ENCODE assay signal across 23 mouse cellular contexts in genomic region chr7:102132395-102132794, GRCm38 (mm10). TPM values are rescaled to one million over a fixed set of nuclear protein-coding genes. Genes with fewer than 3 reads are reported as not detected.
DNase-seq lines count a peak whose midpoint lies in the region; ATAC-seq lines count a peak whose summit lies in the region.
"Had no signal": no experiment of that assay in that cellular context is flagged by ENCODE, and none has a peak within 500 bp of the region (broad histone marks: within the 10 kb centered on the region; RNA-seq: fewer than 3 reads in every experiment).

No protein-coding gene starts in this region.

- H3K27me3 ChIP-seq in kidney, embryonic 14.5 days (ENCODE audit: control insufficient read depth, insufficient read depth, low read length): no peaks in the 10 kb centered on the region
- H3K27me3 ChIP-seq: neural tube, embryonic 13.5 days; Patski had no signal

- no peak overlapping the region for H3K27ac ChIP-seq in kidney, embryonic 14.5 days (ENCODE audit: low read depth, low read length)
- H3K27ac ChIP-seq: forebrain, embryonic 10.5 days; neural tube, embryonic 13.5 days had no signal

- H3K4me1 ChIP-seq in kidney, embryonic 14.5 days (ENCODE audit: control insufficient read depth, insufficient read depth, low read length): no peaks in the 10 kb centered on the region
- H3K4me1 ChIP-seq: forebrain, embryonic 10.5 days; neural tube, embryonic 13.5 days had no signal

- no peaks in the 10 kb centered on the region for H3K9me3 ChIP-seq in kidney, embryonic 14.5 days (ENCODE audit: control insufficient read depth, low read length)
- H3K9me3 ChIP-seq: forebrain, embryonic 10.5 days; neural tube, embryonic 13.5 days had no signal

- peaks cover 87% of the 10 kb centered on the region for H3K36me3 ChIP-seq in kidney, embryonic 14.5 days (ENCODE audit: control insufficient read depth, insufficient read depth, low read length)

- no peak for ATAC-seq in kidney, embryonic 14.5 days (ENCODE audit: low FRiP score, low TSS enrichment)
- ATAC-seq: Patski had no signal

- H3K4me2 ChIP-seq in kidney, embryonic 14.5 days (replicated peaks; ENCODE audit: low read depth, low read length): no peak overlapping the region
- H3K4me2 ChIP-seq: neural tube, embryonic 13.5 days had no signal

- no peak overlapping the region for H3K4me3 ChIP-seq in kidney, embryonic 14.5 days (ENCODE audit: low read length)
- H3K4me3 ChIP-seq: forebrain, embryonic 10.5 days; neural tube, embryonic 13.5 days had no signal

- H3K9ac ChIP-seq in kidney, embryonic 14.5 days (ENCODE audit: low read depth, low read length): no peak overlapping the region
- H3K9ac ChIP-seq: neural tube, embryonic 13.5 days had no signal

- 91% methylated on average over 4 of the region's 4 CpGs for whole genome bisulfite sequencing in kidney, embryonic 14.5 days

- DNase-seq in adrenal gland, adult 2 months: peak; percentile 12
- no peak for DNase-seq in adrenal gland, postnatal 25 days
- DNase-seq in kidney, adult 9 months: peak; percentile 27
- DNase-seq in kidney, postnatal 14 days: peak; percentile 37
- DNase-seq in lung, postnatal 36 days: peak; percentile 52
- DNase-seq in spleen, postnatal 36 days (ENCODE audit: low spot score in 2 of 2): no peak
- DNase-seq in left cerebral cortex, adult 9 months (ENCODE audit: low spot score in 2 of 2): no peak
- DNase-seq: adrenal gland, postnatal 36 days; cerebellum, adult 18-20 months; cerebellum, postnatal 36 days; gastrocnemius, postnatal 14 days; layer of hippocampus, postnatal 36 days; midbrain, embryonic 14.5 days; thymus, adult 18-20 months had no signal

RNA-seq across cellular contexts. Expression of gene Chrna10, which starts 15.8 kb away (rescaled TPM):
- total RNA-seq in adrenal gland, adult 2 months (2021): not detected
- 0.22 and 0.38 TPM in 2 replicates for polyA plus RNA-seq in adrenal gland, adult 2 months (2012; rRNA removed)
- not detected in 2 replicates for total RNA-seq in adrenal gland, postnatal 25 days (2021)
- not detected in 2 replicates for polyA plus RNA-seq in kidney, embryonic 14.5 days (2014; fragmentation: Nextera tagmentation; extraction: Ambion mirVana)
- total RNA-seq: adrenal gland, postnatal 36 days; layer of hippocampus, postnatal 36 days; megakaryocyte, adult 5-6 weeks had no signal
- polyA plus RNA-seq: forebrain, embryonic 10.5 days; hindbrain, embryonic 11.5 days; liver, embryonic 16.5 days; midbrain, embryonic 14.5 days; neural tube, embryonic 13.5 days; Patski had no signal

RNA-seq across cellular contexts. Expression of gene Art5, which starts 23.1 kb away (rescaled TPM):
- total RNA-seq in adrenal gland, adult 2 months (2021): not detected
- 0.09 and 0.35 TPM in 2 replicates for polyA plus RNA-seq in adrenal gland, adult 2 months (2012; rRNA removed)
- total RNA-seq in adrenal gland, postnatal 25 days (2021): not detected in 2 replicates
- polyA plus RNA-seq in kidney, embryonic 14.5 days (2014; fragmentation: Nextera tagmentation; extraction: Ambion mirVana): 1.8 and 2.1 TPM in 2 replicates
- total RNA-seq: adrenal gland, postnatal 36 days; layer of hippocampus, postnatal 36 days; left cerebral cortex, postnatal 25 days had no signal
- polyA plus RNA-seq: Patski had no signal

RNA-seq across cellular contexts. Expression of gene Art1, which starts 30.9 kb away (rescaled TPM):
- total RNA-seq in adrenal gland, adult 2 months (2021): not detected
- 0.28 TPM in 1 of 2 replicates, not detected in the other for polyA plus RNA-seq in adrenal gland, adult 2 months (2012; rRNA removed)
- not detected in 2 replicates for total RNA-seq in adrenal gland, postnatal 25 days (2021)
- polyA plus RNA-seq in kidney, embryonic 14.5 days (2014; fragmentation: Nextera tagmentation; extraction: Ambion mirVana): 0.88 and 1.2 TPM in 2 replicates
- total RNA-seq: adrenal gland, postnatal 36 days; layer of hippocampus, postnatal 36 days; left cerebral cortex, postnatal 25 days; megakaryocyte, adult 5-6 weeks had no signal
- polyA plus RNA-seq: Patski had no signal

RNA-seq across cellular contexts. Expression of gene Trpc2, which starts 49.5 kb away (rescaled TPM):
- total RNA-seq in adrenal gland, adult 2 months (2021): under 1 TPM in 1 of 2 experiments, not detected in 1; 0.35 TPM
- not detected in 2 replicates for polyA plus RNA-seq in adrenal gland, adult 2 months (2012; rRNA removed)
- 0.67 TPM in 1 of 2 replicates, not detected in the other for total RNA-seq in adrenal gland, postnatal 25 days (2021)
- polyA plus RNA-seq in kidney, embryonic 14.5 days (2014; fragmentation: Nextera tagmentation; extraction: Ambion mirVana): not detected in 2 replicates
- polyA plus RNA-seq: forebrain, embryonic 10.5 days; Patski; stomach, embryonic 14.5 days had no signal

Comparison
In these comparisons a context has a peak if more than half of its experiments do, and no peak if none do; other contexts are left out.
1. DNase-seq: peak in adrenal gland, adult 2 months (single experiment), kidney, adult 9 months (single experiment), kidney, postnatal 14 days (single experiment) and lung, postnatal 36 days (single experiment); none in adrenal gland, postnatal 25 days (single experiment), spleen, postnatal 36 days (0 of 2) and left cerebral cortex, adult 9 months (0 of 2).